Mouse (Mus musculus): ENCODE results near the gene Lrrc4c.

The Lrrc4c gene

GRCm38 (mm10) chr2:96537469-96537868 lies 219.5 kb downstream of the Lrrc4c start:
- no peak for DNase-seq (ENCODE audit: low spot score in 2 of 2)

- no peak for DNase-seq (ENCODE audit: low spot score in 2 of 2)
Measured at GRCm38 (mm10) chr2:96547171-96547570, 229.2 kb downstream of the Lrrc4c start.

- no peak for DNase-seq (ENCODE audit: low spot score in 2 of 2)
Measured at GRCm38 (mm10) chr2:96573755-96574154, 255.8 kb downstream of the Lrrc4c start.

- no peak for DNase-seq (ENCODE audit: low spot score in 2 of 2)
Measured at GRCm38 (mm10) chr2:96577701-96578100, 259.7 kb downstream of the Lrrc4c start.

- DNase-seq (ENCODE audit: low spot score in 2 of 2): no peak
Measured at GRCm38 (mm10) chr2:96580136-96580733, 262.3 kb downstream of the Lrrc4c start.

- DNase-seq (ENCODE audit: low spot score in 2 of 2): no peak
Measured at GRCm38 (mm10) chr2:96585665-96586064, 267.7 kb downstream of the Lrrc4c start.

GRCm38 (mm10) chr2:96604801-96605200 lies 286.8 kb downstream of the Lrrc4c start:
- no peak for DNase-seq (ENCODE audit: low spot score in 2 of 2)

- DNase-seq (ENCODE audit: low spot score in 2 of 2): no peak
Measured at GRCm38 (mm10) chr2:96614121-96614520, 296.2 kb downstream of the Lrrc4c start.

- DNase-seq (ENCODE audit: low spot score in 2 of 2): no peak
Measured at GRCm38 (mm10) chr2:96618691-96619205, 300.8 kb downstream of the Lrrc4c start.

GRCm38 (mm10) chr2:96667113-96667512 lies 349.1 kb downstream of the Lrrc4c start:
- DNase-seq (ENCODE audit: low spot score in 2 of 2): no peak

- DNase-seq (ENCODE audit: low spot score in 2 of 2): no peak
Measured at GRCm38 (mm10) chr2:96681806-96682205, 363.8 kb downstream of the Lrrc4c start.

GRCm38 (mm10) chr2:96685328-96685727 lies 367.4 kb downstream of the Lrrc4c start:
- no peak for DNase-seq (ENCODE audit: low spot score in 2 of 2)

- no peak for DNase-seq (ENCODE audit: low spot score in 2 of 2)
Measured at GRCm38 (mm10) chr2:96705004-96705403, 387.0 kb downstream of the Lrrc4c start.

- no peak for DNase-seq (ENCODE audit: low spot score in 2 of 2)
Measured at GRCm38 (mm10) chr2:96707772-96708350, 389.9 kb downstream of the Lrrc4c start.

GRCm38 (mm10) chr2:96714561-96714960 lies 396.6 kb downstream of the Lrrc4c start:
- no peak for DNase-seq (ENCODE audit: low spot score in 2 of 2)

- DNase-seq (ENCODE audit: low spot score in 2 of 2): no peak
Measured at GRCm38 (mm10) chr2:96717353-96717752, 399.4 kb downstream of the Lrrc4c start.

GRCm38 (mm10) chr2:96723395-96723794 lies 405.4 kb downstream of the Lrrc4c start:
- no peak for DNase-seq (ENCODE audit: low spot score in 2 of 2)

- DNase-seq (ENCODE audit: low spot score in 2 of 2): no peak
Measured at GRCm38 (mm10) chr2:96736081-96736480, 418.1 kb downstream of the Lrrc4c start.

GRCm38 (mm10) chr2:96755066-96755465 lies 437.1 kb downstream of the Lrrc4c start:
- DNase-seq (ENCODE audit: low spot score in 2 of 2): no peak

- DNase-seq (ENCODE audit: low spot score in 2 of 2): no peak
Measured at GRCm38 (mm10) chr2:96757701-96758100, 439.7 kb downstream of the Lrrc4c start.

- DNase-seq (ENCODE audit: low spot score in 2 of 2): no peak
Measured at GRCm38 (mm10) chr2:96763538-96763937, 445.6 kb downstream of the Lrrc4c start.

- no peak for DNase-seq (ENCODE audit: low spot score in 2 of 2)
Measured at GRCm38 (mm10) chr2:96775376-96775775, 457.4 kb downstream of the Lrrc4c start.

GRCm38 (mm10) chr2:96796681-96797385 lies 478.9 kb downstream of the Lrrc4c start:
- no peak for DNase-seq (ENCODE audit: low spot score in 2 of 2)
